Mouse (Mus musculus) cerebellum, postnatal 14 days (tissue): ENCODE measurements around the gene Errfi1.
"Not testable (repeated sequence)": the region's sequence is repeated elsewhere in the genome, so short reads cannot be mapped to it uniquely, and the experiment has no call there.

Source experiments
- DNase-seq, 2 experiments: peaks; one replicate each; pipeline ENCODE4 v3.0.0; 2021; ENCODE audit warnings: mixed read lengths in 2 of 2

Errfi1 gene

DNA sequence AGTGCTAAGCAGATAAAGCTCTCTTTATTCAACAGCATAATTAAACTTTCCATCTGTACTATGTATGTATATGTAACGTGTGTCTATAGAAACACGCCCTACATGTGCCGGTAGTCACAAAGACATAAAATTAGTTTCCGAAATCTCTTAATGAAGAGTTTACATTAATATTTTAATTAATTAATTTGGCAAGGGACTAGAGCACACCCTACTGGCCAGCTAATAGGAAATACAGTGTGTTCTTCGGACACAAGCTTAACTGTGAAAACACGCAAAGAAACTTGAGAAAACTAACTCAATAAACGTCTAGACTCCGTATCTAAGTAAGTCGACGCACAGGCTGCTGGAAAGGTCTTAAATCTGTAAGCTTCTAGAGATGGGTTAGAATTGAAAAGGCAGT lies 3.8 kb upstream of the Errfi1 start:
- DNase-seq, result peak in 1 of 2 experiments; percentile 25

GRCm38 (mm10) chr4:150850893-150851292 lies 2.8 kb upstream of the Errfi1 start:
- no peak for DNase-seq

DNA sequence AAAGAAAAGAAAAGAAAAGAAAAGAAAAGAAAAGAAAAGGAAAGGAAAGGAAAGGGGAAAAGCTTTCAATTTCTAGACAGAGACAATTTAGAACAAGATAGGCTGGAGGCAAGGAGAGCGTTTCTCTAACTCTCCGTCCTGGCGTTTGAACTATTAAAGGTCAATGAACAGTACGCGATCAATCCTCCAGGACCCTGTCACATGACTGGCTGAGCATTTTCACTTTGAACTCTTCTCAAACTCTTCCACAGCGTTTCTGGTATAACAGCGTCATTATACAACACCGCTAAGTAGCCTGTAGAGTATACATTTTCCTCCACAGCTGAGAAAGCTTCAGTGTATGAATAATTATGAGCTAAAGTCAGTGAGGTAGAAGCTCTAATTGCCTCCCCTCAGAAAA lies 1.7 kb upstream of the Errfi1 start:
- DNase-seq, result no peak

GRCm38 (mm10) chr4:150852479-150852878 lies 1.2 kb upstream of the Errfi1 start:
- no peak for DNase-seq

- peak; percentile 99 for DNase-seq
These were observed 1.1 kb downstream of the Errfi1 start for GRCm38 (mm10) chr4:150854839-150855246.

GRCm38 (mm10) chr4:150855346-150855745 lies 1.6 kb downstream of the Errfi1 start:
- DNase-seq, result peak in 1 of 2 experiments; percentile 66

DNA sequence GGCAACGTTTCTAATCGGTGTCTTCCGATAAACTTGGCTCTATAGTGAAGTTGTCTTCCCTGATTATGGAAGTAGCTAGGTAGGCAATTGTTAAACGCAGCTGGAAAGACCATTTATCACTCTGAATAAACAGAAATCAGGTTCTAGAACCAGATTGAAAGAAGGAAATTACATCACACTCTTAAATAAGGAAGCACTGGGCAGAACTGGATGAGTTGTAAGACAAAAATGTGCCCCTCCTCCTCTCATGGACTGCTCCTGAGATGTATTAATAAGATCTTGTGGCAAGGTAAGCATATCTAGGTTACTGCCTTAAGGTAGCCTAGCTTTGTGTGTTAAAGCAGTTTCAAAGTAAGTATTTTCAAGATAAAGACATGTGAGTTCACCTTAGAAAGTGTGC lies 6.8 kb downstream of the Errfi1 start:
- DNase-seq, result no peak

GRCm38 (mm10) chr4:150861161-150861560 lies 7.4 kb downstream of the Errfi1 start:
- no peak for DNase-seq

- DNase-seq, result no peak
These were observed 9.1 kb downstream of the Errfi1 start for GRCm38 (mm10) chr4:150862626-150863375.

GRCm38 (mm10) chr4:150865371-150865770 lies 11.7 kb downstream of the Errfi1 start:
- peak in 1 of 2 experiments; percentile 45 for DNase-seq

GRCm38 (mm10) chr4:150866069-150866468 lies 12.3 kb downstream of the Errfi1 start:
- no peak for DNase-seq

DNA sequence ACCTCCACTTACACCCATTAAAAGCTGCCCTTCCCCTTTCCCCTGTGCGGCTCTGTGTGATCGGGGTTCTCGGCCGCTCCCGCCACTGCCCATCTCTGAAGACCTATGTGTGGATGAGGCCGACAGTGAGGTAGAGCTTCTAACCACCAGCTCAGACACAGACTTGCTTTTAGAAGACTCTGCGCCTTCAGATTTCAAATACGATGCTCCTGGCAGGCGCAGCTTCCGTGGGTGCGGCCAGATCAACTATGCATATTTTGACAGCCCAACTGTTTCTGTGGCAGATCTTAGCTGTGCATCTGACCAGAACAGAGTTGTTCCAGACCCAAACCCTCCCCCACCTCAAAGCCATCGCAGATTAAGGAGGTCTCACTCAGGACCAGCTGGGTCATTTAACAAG lies 12.8 kb downstream of the Errfi1 start:
- DNase-seq, result no peak

GRCm38 (mm10) chr4:150868161-150868560 lies 14.4 kb downstream of the Errfi1 start:
- no peak for DNase-seq

GRCm38 (mm10) chr4:150868859-150869258 lies 15.1 kb downstream of the Errfi1 start:
- no peak for DNase-seq

GRCm38 (mm10) chr4:150869276-150870197 lies 15.8 kb downstream of the Errfi1 start:
- DNase-seq, result no peak

- DNase-seq, result no peak
These were observed 17.3 kb downstream of the Errfi1 start for GRCm38 (mm10) chr4:150870963-150871391.

- peak in 1 of 2 experiments; percentile 20 for DNase-seq
These were observed 17.8 kb downstream of the Errfi1 start for GRCm38 (mm10) chr4:150871392-150872138.

- peak; percentile 27 to 37 for DNase-seq
These were observed 18.5 kb downstream of the Errfi1 start for GRCm38 (mm10) chr4:150872139-150872651.

GRCm38 (mm10) chr4:150872681-150873080 lies 19.0 kb downstream of the Errfi1 start:
- no peak for DNase-seq

- DNase-seq, result not testable (repeated sequence)
These were observed 20.7 kb downstream of the Errfi1 start for GRCm38 (mm10) chr4:150874416-150874815.

DNA sequence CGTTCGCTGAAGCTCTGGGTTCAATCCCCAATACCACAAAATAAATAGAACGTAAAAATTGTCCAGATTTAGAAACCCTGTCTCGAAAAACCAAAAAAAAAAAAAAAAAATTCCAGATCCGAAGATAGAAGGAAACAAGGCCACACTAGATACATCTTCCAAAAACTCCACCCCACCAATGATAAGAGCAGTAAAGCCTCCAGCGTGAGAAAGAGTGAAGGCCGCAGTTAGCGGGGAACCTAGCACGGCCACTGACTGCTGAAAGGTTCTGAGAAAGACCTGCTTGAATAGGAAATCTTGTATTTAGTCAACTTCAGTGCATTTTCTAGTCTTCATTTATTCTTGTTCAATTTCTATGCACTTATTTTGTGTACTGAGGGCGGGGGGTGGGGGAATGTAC lies 21.7 kb downstream of the Errfi1 start:
- DNase-seq, result no peak

DNA sequence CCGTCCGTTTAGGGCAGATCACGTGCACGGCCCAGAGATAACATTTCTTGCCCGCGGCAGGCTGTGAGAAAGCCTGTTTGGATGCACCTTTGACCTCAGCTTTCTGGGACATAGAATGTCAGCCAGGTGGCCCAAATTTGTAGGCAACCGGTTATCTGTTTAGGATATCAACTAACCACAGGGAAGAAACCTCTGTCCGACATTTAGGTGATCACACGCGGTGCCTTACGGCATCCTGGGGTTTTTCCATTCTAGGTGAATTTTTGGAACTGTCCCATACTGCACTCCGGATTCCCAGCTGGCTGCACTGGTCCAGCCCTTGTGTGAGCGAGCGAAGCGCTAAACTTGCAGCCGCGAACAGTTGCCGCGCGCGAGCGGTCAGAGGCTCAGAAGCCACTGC lies 25.9 kb downstream of the Errfi1 start:
- no peak for DNase-seq

- no peak for DNase-seq
These were observed 26.6 kb downstream of the Errfi1 start for GRCm38 (mm10) chr4:150880364-150880763.
